Mouse (Mus musculus): ENCODE results near the gene Pan2. TPM values are rescaled to one million over a fixed set of nuclear protein-coding genes. Genes with fewer than 3 reads are reported as not detected.

The Pan2 gene
- polyA plus RNA-seq, 1 experiment from 2014 or later, result 27.8 TPM

GRCm38 (mm10) chr10:128358796-128359195 lies 55.7 kb downstream of the Pan2 start:
- Histone ChIP-seq H3K9me3 (ENCODE audit: control insufficient read depth, low read length) (no peaks in the 10 kb centered on the region), H3K4me2 (no peak overlapping the region), H3K4me1 (replicated peaks; ENCODE audit: control insufficient read depth, insufficient read depth, low read length) (no peaks in the 10 kb centered on the region), H3K4me3 (ENCODE audit: low read depth, low read length) (no peak overlapping the region), H3K27ac (ENCODE audit: low read depth, low read length) (no peak overlapping the region), H3K9ac (ENCODE audit: low read depth, low read length) (no peak overlapping the region), H3K36me3 (ENCODE audit: control insufficient read depth, insufficient read depth, low read length) (peaks cover 55% of the 10 kb centered on the region), H3K27me3 (replicated peaks; ENCODE audit: control insufficient read depth, insufficient read depth, low read length) (no peaks in the 10 kb centered on the region)
- ATAC-seq (replicated peaks; ENCODE audit: low FRiP score) (no peak), DNase-seq (ENCODE audit: low spot score) (no peak)
- WGBS, result 54% methylated on average over 2 of the region's 2 CpGs

- DNase-seq (ENCODE audit: low spot score) (no peak), ATAC-seq (replicated peaks; ENCODE audit: low FRiP score) (no peak)
- Histone ChIP-seq H3K27ac (ENCODE audit: low read depth, low read length) (no peak overlapping the region), H3K9me3 (ENCODE audit: control insufficient read depth, low read length) (no peaks in the 10 kb centered on the region), H3K4me2 (no peak overlapping the region), H3K27me3 (replicated peaks; ENCODE audit: control insufficient read depth, insufficient read depth, low read length) (no peaks in the 10 kb centered on the region), H3K9ac (ENCODE audit: low read depth, low read length) (no peak overlapping the region), H3K4me1 (replicated peaks; ENCODE audit: control insufficient read depth, insufficient read depth, low read length) (no peaks in the 10 kb centered on the region), H3K36me3 (ENCODE audit: control insufficient read depth, insufficient read depth, low read length) (peaks cover 51% of the 10 kb centered on the region), H3K4me3 (ENCODE audit: low read depth, low read length) (no peak overlapping the region)
- 87% methylated on average over 6 of the region's 6 CpGs for WGBS
Observed at GRCm38 (mm10) chr10:128359226-128359625, 56.1 kb downstream of the Pan2 start.

- 87% methylated on average over 6 of the region's 6 CpGs for WGBS
- H3K27ac ChIP-seq (ENCODE audit: low read depth, low read length), result no peak overlapping the region
- no peak for ATAC-seq (replicated peaks; ENCODE audit: low FRiP score)
Observed at GRCm38 (mm10) chr10:128361836-128362235, 58.7 kb downstream of the Pan2 start.

GRCm38 (mm10) chr10:128362568-128362967 lies 59.4 kb downstream of the Pan2 start:
- Histone ChIP-seq H3K9me3 (ENCODE audit: control insufficient read depth, low read length) (no peaks in the 10 kb centered on the region), H3K4me1 (replicated peaks; ENCODE audit: control insufficient read depth, insufficient read depth, low read length) (peaks cover 2% of the 10 kb centered on the region; the same call in 1 of the 2 replicates), H3K27ac (ENCODE audit: low read depth, low read length) (no peak overlapping the region), H3K4me2 (no peak overlapping the region), H3K9ac (ENCODE audit: low read depth, low read length) (no peak overlapping the region), H3K27me3 (replicated peaks; ENCODE audit: control insufficient read depth, insufficient read depth, low read length) (no peaks in the 10 kb centered on the region), H3K36me3 (ENCODE audit: control insufficient read depth, insufficient read depth, low read length) (peaks cover 39% of the 10 kb centered on the region), H3K4me3 (ENCODE audit: low read depth, low read length) (no peak overlapping the region)
- no peak; the same call in 1 of the 2 replicates for ATAC-seq (replicated peaks; ENCODE audit: low FRiP score)
- DNase-seq (ENCODE audit: low spot score), result no peak
- 62% methylated on average over 3 of the region's 3 CpGs for WGBS

More at GRCm38 (mm10) chr10:128361836-128362235, 58.7 kb downstream of the Pan2 start:
- Histone ChIP-seq H3K9ac (ENCODE audit: low read depth, low read length) (no peak overlapping the region), H3K4me1 (replicated peaks; ENCODE audit: control insufficient read depth, insufficient read depth, low read length) (no peaks in the 10 kb centered on the region), H3K36me3 (ENCODE audit: control insufficient read depth, insufficient read depth, low read length) (peaks cover 42% of the 10 kb centered on the region), H3K4me3 (ENCODE audit: low read depth, low read length) (no peak overlapping the region), H3K4me2 (no peak overlapping the region), H3K27me3 (replicated peaks; ENCODE audit: control insufficient read depth, insufficient read depth, low read length) (no peaks in the 10 kb centered on the region), H3K9me3 (ENCODE audit: control insufficient read depth, low read length) (no peaks in the 10 kb centered on the region)
- no peak for DNase-seq (ENCODE audit: low spot score)

GRCm38 (mm10) chr10:128367899-128368401 lies 64.8 kb downstream of the Pan2 start:
- 26% methylated on average over 19 of the region's 19 CpGs for WGBS

GRCm38 (mm10) chr10:128368402-128369217 lies 65.5 kb downstream of the Pan2 start, which contains the start of gene Coq10a:
Coq10a (minus strand) TSS chr10:128368997.
- DNase-seq (ENCODE audit: low spot score) (peak; percentile 89), ATAC-seq (replicated peaks; ENCODE audit: low FRiP score) (peak; percentile 89)
- Histone ChIP-seq H3K27ac (ENCODE audit: low read depth, low read length) (peak within 1 kb of the TSS; percentile 67), H3K27me3 (replicated peaks; ENCODE audit: control insufficient read depth, insufficient read depth, low read length) (no peaks in the 10 kb centered on the region), H3K4me1 (replicated peaks; ENCODE audit: control insufficient read depth, insufficient read depth, low read length) (peaks cover 18% of the 10 kb centered on the region), H3K9me3 (ENCODE audit: control insufficient read depth, low read length) (no peaks in the 10 kb centered on the region), H3K9ac (ENCODE audit: low read depth, low read length) (peak within 1 kb of the TSS; percentile 67), H3K4me3 (ENCODE audit: low read depth, low read length) (peak within 1 kb of the TSS; percentile 70), H3K4me2 (peak within 1 kb of the TSS; percentile 97), H3K36me3 (ENCODE audit: control insufficient read depth, insufficient read depth, low read length) (peaks cover 2% of the 10 kb centered on the region)
- WGBS, result under 1% methylated on average over 87 of the region's 87 CpGs

More at GRCm38 (mm10) chr10:128367899-128368401, 64.8 kb downstream of the Pan2 start:
- peak overlapping the region; percentile 67 for H3K27ac ChIP-seq (ENCODE audit: low read depth, low read length)
- H3K4me1 ChIP-seq (replicated peaks; ENCODE audit: control insufficient read depth, insufficient read depth, low read length), result peaks cover 15% of the 10 kb centered on the region
- peak overlapping the region; percentile 67 for H3K9ac ChIP-seq (ENCODE audit: low read depth, low read length)
- no peak; the same call in 1 of the 2 replicates for ATAC-seq (replicated peaks; ENCODE audit: low FRiP score)
- peak overlapping the region; percentile 70 for H3K4me3 ChIP-seq (ENCODE audit: low read depth, low read length)
- H3K9me3 ChIP-seq (ENCODE audit: control insufficient read depth, low read length), result no peaks in the 10 kb centered on the region
- H3K27me3 ChIP-seq (replicated peaks; ENCODE audit: control insufficient read depth, insufficient read depth, low read length), result no peaks in the 10 kb centered on the region
- H3K36me3 ChIP-seq (ENCODE audit: control insufficient read depth, insufficient read depth, low read length), result peaks cover 8% of the 10 kb centered on the region
- H3K4me2 ChIP-seq, result peak overlapping the region; percentile 97
- DNase-seq (ENCODE audit: low spot score), result no peak

DNA sequence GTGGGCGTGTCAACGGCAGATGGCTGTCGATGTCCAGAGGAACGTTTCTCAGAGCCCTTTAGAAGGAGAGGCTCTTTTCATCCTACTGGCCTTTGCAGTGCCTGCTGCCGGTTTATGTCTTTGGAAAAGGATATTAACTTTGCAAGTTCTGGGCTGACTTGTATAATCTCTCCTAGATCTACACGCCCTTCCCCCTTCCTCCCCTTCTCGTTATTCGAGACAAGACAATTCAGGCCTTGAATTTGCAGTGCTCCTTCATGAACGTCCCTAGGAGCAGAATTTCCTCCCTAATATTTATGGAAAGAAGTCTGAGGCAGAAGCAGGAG lies 66.0 kb downstream of the Pan2 start:
- peak overlapping the region; percentile 97 for H3K4me2 ChIP-seq
- H3K4me1 ChIP-seq (replicated peaks; ENCODE audit: control insufficient read depth, insufficient read depth, low read length), result peaks cover 18% of the 10 kb centered on the region
- H3K9me3 ChIP-seq (ENCODE audit: control insufficient read depth, low read length), result no peaks in the 10 kb centered on the region
- H3K27me3 ChIP-seq (replicated peaks; ENCODE audit: control insufficient read depth, insufficient read depth, low read length), result no peaks in the 10 kb centered on the region
- ATAC-seq (replicated peaks; ENCODE audit: low FRiP score) (no peak), DNase-seq (ENCODE audit: low spot score) (no peak)
- WGBS, result 4% methylated on average over 9 of the region's 9 CpGs
- H3K27ac ChIP-seq (ENCODE audit: low read depth, low read length), result peak overlapping the region; percentile 67
- H3K36me3 ChIP-seq (ENCODE audit: control insufficient read depth, insufficient read depth, low read length), result no peaks in the 10 kb centered on the region
- peak overlapping the region; percentile 67 for H3K9ac ChIP-seq (ENCODE audit: low read depth, low read length)
- H3K4me3 ChIP-seq (ENCODE audit: low read depth, low read length), result peak overlapping the region; percentile 70

DNA sequence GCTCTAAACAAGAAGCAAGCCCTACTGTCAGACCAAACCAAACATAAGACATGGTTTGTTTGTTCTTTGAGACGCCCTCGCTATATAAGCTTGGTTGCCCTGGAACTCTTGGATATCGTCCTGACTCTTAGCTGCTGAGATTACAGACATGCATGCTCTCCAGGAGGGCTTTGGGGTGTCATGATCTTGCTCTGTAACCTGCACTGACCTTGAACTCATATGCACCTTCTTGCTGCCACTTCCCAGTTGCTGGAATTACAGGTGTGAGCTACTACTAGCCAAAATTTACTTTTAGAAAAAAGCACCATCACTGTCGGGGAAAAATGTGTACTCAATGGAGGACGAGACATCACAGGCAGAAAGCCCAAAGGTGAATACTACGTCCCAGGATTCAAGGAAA lies 66.5 kb downstream of the Pan2 start:
- Histone ChIP-seq H3K9ac (ENCODE audit: low read depth, low read length) (peak overlapping the region; percentile 67), H3K9me3 (ENCODE audit: control insufficient read depth, low read length) (no peaks in the 10 kb centered on the region), H3K27ac (ENCODE audit: low read depth, low read length) (peak overlapping the region; percentile 67; the same call in 1 of the 2 replicates), H3K36me3 (ENCODE audit: control insufficient read depth, insufficient read depth, low read length) (no peaks in the 10 kb centered on the region), H3K4me3 (ENCODE audit: low read depth, low read length) (peak overlapping the region; percentile 70), H3K27me3 (replicated peaks; ENCODE audit: control insufficient read depth, insufficient read depth, low read length) (no peaks in the 10 kb centered on the region), H3K4me2 (peak overlapping the region; percentile 97), H3K4me1 (replicated peaks; ENCODE audit: control insufficient read depth, insufficient read depth, low read length) (peaks cover 18% of the 10 kb centered on the region)
- WGBS, result 75% methylated on average over 6 of the region's 6 CpGs
- ATAC-seq (replicated peaks; ENCODE audit: low FRiP score) (no peak), DNase-seq (ENCODE audit: low spot score) (no peak)

Data from liver, embryonic 11.5 days (tissue).